Mouse (Mus musculus) spleen, adult 2 months (tissue): Measurements from ENCODE around the gene Xylt1.

ENCODE experiments used
- CTCF ChIP-seq: fragments of 200-500 bp; IDR thresholded peaks from 2 replicates; pipeline ENCODE4 v1.5.1; 2011; ENCODE audit warnings: mild to moderate bottlenecking, inconsistent platforms; ENCODE audit not compliant: insufficient read depth, insufficient read length, insufficient replicate concordance; ENCODE audit errors: extremely low read depth
- POLR2A ChIP-seq: fragments of 200-500 bp; IDR thresholded peaks from 2 replicates; pipeline ENCODE4 v1.6.1; 2011; ENCODE audit warnings: low read depth, low read length, inconsistent platforms

DNA sequence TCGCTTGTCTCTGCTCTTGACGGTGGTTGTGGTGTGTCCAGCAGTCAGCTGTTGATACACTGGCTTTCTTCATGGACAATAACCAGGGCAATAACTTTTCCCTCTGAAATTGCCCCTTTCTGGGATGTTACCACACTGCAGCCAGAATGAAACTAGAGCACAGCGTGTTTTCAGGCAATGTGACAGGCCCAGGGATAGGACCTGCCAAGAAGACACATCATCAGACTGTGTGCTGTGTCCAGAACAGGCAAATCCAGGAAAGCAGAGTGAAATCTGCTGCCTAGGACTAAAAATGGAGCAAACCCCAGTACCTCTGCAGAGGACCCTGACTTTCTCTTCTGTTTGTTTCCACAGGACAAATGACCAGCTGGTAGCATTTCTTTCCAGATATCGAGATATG is 240.8 kb downstream of the Xylt1 start:
- TF ChIP-seq CTCF (no peak), POLR2A (no peak)
